Mouse (Mus musculus): Measurements from ENCODE around the gene Hist1h3e.
"Not testable (repeated sequence)": the region's sequence is repeated elsewhere in the genome, so short reads cannot be mapped to it uniquely, and the experiment has no call there.

The Hist1h3e gene

DNA sequence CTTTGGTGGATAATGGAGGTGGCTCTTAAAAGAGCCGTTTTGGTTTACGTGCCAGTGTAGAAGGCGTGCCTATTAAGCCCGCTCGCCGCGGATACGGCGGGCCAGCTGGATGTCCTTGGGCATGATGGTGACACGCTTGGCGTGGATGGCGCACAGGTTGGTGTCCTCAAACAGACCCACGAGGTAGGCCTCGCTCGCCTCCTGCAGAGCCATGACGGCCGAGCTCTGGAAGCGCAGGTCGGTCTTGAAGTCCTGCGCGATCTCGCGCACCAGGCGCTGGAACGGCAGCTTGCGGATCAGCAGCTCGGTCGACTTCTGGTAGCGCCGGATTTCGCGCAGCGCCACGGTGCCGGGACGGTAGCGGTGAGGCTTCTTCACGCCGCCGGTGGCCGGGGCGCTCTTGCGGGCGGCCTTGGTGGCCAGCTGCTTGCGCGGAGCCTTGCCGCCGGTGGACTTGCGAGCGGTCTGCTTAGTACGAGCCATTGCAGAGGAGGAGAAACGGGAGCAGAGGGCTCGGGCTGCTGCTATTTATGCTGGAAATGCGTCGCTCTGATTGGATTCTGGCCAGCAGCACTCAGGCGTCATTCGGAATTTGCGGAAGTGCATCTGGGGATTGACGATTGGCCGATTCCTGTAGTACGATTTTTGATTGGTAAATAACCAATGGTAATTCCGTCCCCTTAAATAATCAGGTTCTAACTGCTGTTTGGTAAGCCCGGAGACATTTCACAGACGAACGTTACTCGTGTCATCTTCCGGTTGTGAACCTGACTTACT is at the start of gene Hist1h3e:
Hist1h3e (minus strand) TSS at position 487 of the 777 bp plus-strand sequence.
- DNase-seq (ENCODE audit: low read depth) = peak; percentile 94

DNA sequence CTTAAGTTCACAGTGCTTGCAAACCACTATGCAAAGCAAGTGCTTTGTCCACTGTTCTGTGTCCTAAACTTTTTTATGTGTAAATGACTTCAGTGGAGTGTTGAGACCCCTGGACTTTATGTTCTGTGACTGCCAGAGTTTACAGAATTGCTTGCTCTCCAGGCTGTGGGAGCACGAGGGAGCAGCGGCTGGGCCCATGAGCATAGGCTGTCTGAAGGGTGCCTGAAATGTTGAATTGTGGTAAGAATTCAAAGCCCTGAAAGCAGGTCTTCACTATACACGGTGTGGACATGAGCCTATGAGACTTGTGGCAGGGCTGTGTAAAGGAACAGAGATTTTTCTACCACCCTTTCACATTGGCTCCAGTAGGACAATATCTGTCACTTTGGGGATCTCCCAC is 49.5 kb upstream of the Hist1h3e start:
- DNase-seq (ENCODE audit: low read depth) = no peak

DNA sequence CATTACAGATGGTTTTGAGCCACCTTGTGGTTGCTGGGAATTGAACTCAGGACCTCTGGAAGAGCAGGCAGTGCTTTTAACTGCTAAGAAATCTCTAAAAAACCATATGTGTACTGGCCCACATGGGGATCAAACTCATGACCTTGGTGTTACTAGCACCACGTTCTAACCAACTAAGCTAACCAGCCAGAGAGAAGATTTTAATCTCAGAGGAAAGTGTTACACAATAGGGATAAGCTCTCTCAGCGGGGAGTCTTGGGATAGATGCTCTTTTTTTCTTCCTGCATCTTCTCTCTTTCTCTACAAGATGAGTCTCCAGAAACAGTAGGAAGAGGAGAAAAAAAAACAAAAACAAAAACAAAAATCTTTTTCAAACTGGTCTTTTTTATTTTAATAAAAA is 48.2 kb upstream of the Hist1h3e start:
- DNase-seq (ENCODE audit: low read depth) = no peak

DNA sequence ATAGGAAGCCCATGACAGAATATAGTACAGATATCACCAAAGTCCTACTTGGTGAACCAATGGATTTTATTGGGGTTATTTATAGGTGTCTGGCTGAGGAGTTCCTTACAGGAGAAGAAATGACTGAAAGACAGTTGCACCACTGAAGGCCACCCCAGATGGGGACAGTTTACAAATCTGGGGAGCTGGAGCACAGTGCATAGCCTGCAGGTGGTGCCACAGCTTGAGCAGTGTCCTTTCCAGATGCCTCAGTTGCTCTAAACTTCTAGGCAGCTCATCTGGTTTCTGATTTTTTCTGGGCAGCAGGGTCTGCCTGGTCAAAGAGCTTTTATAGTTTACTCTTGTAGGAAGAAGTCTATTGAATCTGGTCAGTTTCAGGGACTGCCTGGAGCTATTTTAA is 47.7 kb upstream of the Hist1h3e start:
- DNase-seq (ENCODE audit: low read depth) = no peak

DNA sequence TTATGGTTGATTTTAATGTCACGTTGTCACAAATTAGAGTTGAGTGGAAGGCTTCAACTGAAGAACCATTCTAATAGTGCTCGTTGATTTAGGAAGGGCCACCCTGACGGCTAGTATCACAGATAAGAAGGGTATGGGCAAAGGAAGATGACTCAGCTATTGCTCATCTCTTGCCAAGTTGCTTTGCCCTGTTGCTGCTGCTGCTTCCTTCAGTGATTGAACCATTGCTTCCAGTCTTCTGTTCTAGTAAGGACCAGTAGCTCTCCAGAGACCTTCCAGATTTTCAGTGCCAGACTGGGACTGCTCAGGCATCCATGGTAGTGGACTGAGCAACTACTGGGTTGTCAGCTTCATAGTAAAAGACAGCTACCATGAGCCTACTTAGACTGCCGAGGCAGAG is 47.0 kb upstream of the Hist1h3e start:
- no peak for DNase-seq (ENCODE audit: low read depth)

DNA sequence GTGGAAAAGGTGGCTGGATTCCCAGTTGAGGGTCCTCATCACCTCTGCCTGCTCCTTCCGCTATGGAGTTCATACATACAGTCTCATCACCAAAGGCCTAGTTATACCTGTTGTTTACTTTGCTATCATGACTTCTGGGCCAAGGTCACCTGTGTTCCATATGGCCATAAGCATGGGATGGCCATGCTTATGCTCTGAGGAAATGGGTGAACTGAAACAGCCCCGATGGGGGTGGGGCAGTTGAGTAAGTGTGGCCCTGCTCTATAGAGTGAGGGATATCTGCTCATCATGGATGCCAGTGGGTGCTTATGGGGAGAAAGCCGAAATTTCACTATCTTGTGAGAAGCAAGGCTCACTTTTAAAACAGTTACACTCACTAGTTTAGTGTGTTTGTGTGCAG is 42.9 kb upstream of the Hist1h3e start:
- DNase-seq (ENCODE audit: low read depth) = no peak

DNA sequence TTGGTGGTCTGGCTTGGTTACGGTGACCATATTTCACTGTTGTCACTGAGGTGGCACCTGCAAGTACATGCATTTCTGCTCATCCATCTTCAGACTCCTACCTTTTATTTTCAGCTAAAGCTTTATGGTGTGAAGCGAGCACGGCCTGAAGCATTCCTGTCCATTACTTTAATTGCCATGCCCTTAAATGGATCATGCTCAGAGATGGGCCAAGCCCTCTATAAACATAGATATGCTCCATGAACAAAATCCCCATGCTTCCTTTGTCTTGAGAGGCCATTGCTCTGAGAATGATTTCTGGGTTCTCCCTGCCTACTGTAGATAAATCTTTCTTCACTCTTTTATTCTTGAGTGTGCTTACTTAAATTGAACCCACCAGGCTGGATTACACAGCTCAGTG is 42.3 kb upstream of the Hist1h3e start:
- DNase-seq (ENCODE audit: low read depth) = no peak

DNA sequence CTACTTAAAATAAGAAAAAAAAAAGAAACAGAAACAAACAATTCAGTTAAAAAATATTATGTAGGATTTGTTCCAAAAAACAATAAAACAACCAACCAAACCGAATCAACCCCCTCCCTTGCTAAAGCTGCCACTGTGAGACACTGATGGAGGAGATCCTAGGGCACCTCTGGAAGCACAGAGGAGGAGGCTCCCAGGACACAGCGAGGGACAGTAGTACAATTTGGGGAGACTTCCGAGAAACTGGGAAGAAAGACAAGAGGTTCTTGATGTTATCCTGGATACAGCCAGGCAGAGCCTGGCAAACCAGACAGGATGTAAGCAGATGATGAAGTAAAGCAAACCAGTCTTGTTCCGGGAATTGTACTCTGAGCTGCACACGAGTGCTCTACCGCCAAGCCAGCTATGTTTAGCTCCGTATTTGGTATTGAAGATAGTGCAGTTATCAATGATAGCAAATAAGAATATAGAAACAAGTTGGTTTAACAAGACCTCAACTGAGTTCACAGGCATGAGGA is 41.1 kb upstream of the Hist1h3e start:
- DNase-seq (ENCODE audit: low read depth) = no peak

DNA sequence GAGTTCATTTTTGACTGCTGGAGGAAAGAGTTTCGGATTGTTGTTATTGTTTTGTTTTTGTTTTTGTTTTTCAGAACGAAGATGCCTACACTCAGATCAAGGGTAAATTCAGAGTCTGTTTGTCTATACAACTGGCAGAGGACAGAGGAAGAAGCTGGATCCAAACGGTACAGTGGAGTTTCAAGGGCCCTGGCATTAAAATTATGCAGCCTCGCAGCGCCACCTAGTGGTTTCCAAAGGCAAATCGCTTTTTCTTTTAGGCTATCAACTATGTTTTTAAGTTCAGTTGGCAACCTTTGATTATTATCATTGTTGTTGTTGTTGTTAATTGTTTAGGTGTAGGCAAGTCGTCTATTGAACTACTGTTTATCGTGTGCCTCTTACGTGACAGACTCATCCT is 35.8 kb upstream of the Hist1h3e start:
- peak; percentile 43 for DNase-seq (ENCODE audit: low read depth)

DNA sequence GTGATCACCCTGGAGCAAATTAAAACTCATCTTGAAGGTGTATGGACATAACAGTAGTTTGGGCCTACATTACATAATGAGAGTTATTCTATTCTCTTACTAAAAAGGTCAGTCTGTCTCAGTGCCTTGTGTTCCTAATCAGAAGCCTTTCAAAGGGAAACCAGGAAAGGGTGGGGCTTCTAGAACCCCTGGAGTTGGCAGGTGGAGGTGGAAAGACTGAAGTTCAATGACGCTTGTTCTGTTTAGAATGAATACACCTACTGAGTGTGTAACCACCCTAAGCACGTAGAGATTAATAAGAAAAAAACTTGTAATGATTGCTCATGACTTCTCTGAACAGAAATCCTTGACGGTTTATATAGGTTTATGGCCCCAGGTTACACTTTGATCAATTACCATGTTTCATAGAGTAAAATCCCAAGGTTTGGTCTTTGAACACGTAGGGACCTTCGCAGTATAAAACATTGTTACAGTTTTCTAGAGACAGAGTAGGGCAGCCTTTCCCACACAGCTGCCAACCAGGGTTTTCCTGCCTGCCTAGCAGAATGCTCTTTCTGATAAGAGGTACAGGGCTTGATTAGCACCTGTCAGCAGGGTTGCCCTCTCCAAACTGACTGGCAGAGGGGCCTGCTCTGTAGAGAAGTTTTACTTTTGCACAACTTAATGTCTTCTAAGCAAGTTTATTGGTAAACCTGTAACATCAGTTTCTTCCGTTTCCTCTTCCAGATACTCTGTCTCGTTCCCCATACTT is 33.6 kb upstream of the Hist1h3e start:
- DNase-seq (ENCODE audit: low read depth) = no peak

DNA sequence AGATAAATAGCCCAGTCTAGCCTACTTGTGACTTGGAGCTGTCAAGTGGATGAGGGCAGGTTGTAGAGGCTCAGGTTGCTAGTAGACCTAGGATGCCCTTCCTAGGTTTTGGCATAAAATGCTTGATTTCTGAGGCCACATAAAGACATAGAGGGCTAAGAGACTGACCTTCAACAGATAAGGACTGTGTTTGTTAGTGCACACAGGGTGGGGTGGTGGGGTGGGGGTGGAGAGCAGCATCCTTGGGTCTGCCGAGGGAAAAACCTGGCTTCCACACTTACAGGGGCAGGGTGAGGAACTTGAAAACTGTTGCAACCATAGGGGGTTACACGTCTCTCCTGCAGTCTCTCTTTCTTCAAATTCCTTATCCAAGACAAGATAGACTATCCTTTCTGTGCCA is 33.0 kb upstream of the Hist1h3e start:
- no peak for DNase-seq (ENCODE audit: low read depth)

DNA sequence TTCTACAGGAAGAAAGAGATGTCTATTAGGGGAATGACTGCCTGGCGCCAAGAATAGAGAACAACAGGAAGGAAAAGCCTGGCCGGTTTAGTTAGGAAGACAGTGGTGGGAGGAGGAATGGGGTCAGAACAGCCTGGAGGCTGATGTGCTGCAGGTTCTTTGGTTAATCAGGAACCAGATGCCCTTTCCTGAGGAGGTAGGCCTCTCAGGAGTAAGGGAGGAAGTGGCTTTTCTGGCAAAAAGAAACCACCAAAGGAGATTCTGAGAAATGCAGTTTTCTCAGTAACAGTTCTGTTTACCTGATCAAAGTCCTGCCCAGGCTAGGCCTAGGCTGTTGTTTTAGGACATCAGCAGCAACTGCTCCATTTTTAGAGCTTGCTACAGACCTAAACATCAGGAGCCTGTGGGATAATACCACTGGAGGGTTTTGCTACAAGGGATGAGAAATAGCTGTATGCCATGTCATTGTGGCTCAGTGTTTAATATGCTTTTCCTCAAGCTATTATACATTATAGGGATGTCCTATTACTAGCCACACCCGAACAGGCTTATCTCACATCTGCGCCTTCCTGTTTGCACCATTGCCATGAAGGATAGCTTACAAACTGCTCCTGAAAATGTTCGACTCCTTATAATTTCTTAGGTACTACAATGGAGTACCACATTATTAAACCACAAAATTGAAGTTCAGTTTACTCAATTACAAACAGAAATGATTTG is 31.0 kb upstream of the Hist1h3e start:
- DNase-seq (ENCODE audit: low read depth) = no peak

DNA sequence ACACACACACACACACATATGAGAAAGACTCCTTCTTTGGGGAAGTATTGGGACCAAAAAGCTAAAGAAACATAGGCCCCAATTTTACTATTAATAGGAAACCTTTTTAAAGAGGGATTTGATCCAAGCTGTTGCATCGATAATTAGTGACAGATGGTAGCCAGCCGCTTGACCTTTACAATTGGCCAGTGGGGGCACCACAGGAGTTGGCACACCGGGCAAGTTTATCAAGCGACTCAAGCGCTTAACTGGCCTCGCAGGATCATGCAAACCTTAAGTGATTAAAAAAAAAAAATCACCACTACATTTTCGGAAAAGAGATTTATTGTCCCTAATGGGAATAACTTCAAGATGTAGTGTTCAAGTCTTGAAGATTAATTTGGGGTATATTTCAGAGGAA is 30.4 kb upstream of the Hist1h3e start:
- no peak for DNase-seq (ENCODE audit: low read depth)

DNA sequence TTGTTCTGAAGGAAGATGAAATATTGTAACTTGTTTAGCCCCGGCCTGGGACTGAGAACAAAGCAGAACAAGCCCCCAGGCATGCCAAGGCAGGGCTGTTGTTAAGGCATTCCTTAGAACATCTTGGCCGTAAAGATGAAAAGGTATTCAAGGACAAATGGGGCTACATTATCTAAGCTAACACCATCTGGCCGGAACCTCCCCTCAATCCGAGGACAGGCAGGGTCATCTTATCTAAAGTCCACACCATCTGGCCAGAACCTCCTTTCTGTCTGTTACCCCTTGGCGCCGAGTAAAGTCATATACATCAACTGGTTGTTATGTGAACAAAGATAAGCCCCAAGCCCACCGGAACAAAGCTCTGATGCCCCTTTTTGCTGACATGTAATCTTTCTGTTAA is 29.7 kb upstream of the Hist1h3e start:
- DNase-seq (ENCODE audit: low read depth) = not testable (repeated sequence)

DNA sequence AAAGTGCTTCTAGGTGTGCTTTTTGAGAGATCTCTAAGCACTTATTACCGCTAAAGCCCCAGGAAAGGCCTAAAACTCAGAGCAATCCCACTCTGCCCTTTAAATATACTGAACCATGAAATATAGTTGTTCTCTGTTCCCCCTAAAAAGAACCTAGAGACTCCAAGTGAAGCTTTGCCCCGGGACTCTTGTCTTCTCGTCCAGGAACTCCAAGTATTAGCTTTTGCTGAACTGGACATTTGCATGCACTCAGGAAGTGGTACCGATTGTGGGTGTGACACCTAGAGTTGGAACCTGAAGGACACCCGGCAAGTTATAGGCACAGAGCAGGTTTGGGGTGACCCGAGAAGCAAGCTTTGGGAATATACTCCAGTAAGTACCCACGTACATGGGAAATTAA is 29.0 kb upstream of the Hist1h3e start:
- no peak for DNase-seq (ENCODE audit: low read depth)

DNA sequence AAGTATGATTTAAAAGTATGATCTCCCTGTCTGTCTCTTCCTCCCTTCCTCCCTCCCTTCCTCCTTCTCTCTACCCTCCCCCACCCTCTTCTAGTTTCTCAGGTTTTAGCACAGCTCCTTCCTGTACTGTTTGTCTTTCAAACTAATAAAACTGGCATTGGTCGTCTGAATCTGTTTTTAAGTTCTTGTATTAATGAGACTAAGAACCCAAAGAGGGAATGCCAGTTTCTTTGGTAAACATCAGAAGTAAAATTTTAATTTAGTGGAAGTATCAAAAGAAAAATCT is 24.7 kb upstream of the Hist1h3e start:
- DNase-seq (ENCODE audit: low read depth) = no peak

DNA sequence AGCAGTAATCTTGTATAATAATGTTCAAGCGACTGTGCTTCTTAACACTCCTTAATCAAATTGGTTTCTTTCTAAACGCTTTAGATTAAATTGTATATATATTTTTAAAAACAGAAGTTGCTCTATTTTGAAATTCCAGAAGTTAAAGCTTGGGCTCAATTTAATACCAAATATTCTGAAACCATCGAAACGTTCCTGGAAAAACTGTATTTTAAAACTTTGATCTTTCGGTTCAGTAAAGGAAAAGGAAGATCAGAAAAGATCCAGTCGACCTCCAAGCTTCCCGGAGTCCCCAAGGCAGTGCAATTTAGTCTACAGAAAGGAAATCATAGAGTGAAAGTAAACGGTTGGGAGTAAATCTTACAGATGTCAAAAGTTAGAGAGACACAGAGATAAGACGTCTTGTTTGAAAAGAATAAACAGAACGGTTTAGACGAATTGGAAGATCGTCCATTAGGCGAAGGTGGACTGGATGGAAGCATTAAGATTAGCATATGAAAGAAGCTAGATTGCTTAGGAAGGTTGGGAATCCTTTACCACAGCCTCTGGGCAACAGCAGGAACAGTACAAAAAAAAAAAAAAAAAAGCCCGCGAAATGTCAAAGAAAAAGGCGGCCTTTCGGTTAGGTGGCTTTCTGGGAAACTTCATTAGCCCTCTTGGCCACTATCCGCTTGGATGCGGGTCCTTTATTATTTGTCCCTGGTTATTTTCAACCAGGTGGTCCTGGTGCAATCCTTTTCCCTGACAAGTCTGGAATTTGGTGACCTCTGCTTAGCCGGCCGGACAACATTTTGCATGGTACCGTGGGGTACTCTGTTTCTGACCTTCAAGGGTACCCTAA is 24.1 kb upstream of the Hist1h3e start:
- DNase-seq (ENCODE audit: low read depth) = no peak

DNA sequence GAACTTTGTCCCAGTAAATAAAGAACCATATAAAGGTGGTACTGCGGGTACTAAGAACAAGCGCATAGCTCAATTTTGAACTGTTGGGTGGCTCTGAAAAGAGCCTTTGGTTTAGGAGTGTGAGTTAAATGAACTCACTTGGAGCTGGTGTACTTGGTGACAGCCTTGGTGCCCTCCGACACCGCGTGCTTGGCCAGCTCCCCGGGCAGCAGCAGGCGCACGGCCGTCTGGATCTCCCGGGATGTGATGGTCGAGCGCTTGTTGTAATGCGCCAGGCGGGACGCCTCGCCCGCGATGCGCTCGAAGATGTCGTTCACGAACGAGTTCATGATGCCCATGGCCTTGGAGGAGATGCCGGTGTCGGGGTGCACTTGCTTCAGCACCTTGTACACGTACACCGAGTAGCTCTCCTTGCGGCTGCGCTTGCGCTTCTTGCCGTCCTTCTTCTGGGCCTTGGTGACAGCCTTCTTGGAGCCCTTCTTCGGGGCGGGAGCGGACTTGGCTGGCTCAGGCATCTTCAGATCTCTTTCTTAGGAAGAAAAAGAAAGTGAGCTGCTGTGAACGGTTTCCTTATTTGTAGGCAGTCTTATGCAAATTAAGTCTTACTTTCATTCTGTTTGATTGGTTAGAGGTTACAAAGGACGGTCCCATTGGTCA is 23.4 kb upstream of the Hist1h3e start:
- DNase-seq (ENCODE audit: low read depth) = peak; percentile 90

DNA sequence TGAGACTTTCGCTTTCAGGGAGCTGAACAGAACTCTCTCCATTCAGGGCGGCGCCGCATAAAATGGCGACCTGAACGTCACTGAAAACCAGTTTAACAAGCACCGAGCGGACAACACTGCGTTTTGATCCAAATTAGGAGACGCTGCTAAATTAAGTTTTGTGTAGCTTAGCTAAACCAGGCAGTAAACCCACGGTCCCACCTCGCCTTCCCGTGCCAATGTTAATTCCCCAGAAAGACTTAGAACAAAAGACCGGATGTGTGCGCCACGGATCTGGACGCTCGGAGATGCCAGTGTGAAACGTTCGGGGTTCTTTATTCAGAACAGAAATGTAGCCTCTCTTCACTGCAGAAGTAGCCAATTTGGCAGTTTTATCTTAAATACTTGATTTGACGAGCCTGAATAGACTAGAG is 22.9 kb upstream of the Hist1h3e start:
- DNase-seq (ENCODE audit: low read depth) = no peak

DNA sequence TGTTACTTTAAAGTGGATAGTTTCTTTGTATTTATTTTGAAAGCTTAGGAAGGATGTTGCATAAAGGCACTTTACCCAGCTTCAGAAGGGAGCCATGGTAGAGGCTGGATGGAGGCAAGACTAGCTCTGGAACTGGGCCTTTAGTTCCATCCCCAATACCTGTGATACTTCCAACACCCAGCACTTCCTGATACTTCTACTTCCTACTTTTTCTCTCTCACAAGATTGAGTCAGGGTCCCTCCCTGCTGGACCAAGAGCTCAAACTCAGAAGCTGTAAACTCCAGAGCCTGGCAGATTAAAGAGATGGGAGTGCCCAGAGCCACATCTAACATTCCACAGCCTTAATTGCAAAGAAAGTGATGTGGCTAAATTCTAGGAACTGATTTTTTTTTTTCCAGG is 22.2 kb upstream of the Hist1h3e start:
- no peak for DNase-seq (ENCODE audit: low read depth)

DNA sequence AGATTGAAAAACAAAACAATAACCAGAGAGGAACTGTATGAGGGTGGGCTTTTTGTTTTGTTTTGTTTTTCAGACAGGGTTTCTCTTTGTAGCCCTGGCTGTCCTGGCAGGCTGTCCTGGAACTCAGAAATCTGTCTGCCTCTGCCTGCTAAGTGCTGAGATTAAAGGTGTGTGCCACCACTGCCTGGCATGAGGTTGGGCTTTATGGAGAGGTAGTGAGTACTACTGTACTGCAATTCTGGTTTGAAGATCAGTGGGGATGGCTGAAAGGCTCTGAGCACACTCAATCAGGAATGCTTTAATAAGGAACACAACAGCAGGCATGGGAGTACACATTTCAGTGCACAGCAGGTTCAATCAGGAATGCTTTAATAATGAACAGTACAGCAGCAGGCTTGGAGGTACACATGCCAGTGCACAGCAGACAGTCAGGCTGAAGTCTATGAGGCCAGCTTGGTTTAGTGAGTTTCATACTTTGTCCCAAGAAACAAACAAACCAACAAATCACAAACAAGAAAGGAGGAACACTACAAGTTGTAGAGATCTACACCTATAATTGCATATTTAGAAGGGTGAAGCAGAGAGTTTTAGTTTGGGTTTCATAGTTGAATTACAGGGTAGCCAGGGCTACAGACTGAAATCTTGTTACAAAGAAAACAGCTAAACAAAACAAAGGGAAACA is 21.4 kb upstream of the Hist1h3e start:
- DNase-seq (ENCODE audit: low read depth) = no peak

All from fibroblast of lung, adult 2 months (primary cell).